14 mouse cellular contexts compared by ENCODE assay signal in the genomic region with DNA sequence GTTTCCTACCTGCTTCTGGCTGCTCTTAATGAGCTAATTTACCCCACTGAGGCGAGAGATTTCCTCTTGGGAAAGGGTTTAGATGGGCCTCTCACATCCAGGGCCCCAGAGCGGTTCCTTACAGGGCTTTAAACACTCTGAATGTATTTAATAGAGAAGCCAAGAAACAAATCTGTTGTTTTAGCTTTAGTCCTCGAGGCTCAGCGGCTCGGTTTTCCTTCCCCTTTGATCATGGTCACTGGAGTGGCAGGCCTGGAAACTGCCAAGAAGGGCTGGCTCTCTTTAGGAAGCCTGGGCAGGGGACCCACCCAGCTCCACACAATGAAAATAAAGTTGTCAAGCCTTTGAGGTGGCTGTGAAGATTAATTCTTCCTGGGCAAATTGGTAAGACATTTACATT.
A peak's percentile ranks its signal among the peaks of the same experiment; 100 is the strongest.
DNase-seq lines count a peak whose midpoint lies in the region; ATAC-seq lines count a peak whose summit lies in the region.
"Had no signal": no experiment of that assay in that cellular context is flagged by ENCODE, and none has a peak within 500 bp of the region (broad histone marks: within the 10 kb centered on the region; RNA-seq: fewer than 3 reads in every experiment).

No protein-coding gene starts in this region.

- peak; percentile 7 to 15 for DNase-seq in frontal cortex, postnatal 10 days (ENCODE audit: low spot score in 2 of 2)
- DNase-seq in frontal cortex, postnatal 25 days (ENCODE audit: low spot score in 2 of 2), result no peak
- DNase-seq in midbrain, embryonic 10.5 days (ENCODE audit: low spot score), result peak; percentile 24
- DNase-seq in lung, postnatal 4 days, result peak; percentile 6 to 34
- DNase-seq in layer of hippocampus, postnatal 25 days (ENCODE audit: extremely low spot score in 1 of 2, low spot score in 1 of 2), result no peak
- DNase-seq: cerebellum, adult 9-11 months; heart, adult 11 months; heart, postnatal 36 days had no signal

- no peak overlapping the region for H3K4me3 ChIP-seq in midbrain, embryonic 10.5 days
- no peak overlapping the region for H3K4me3 ChIP-seq in midbrain, embryonic 15.5 days
- H3K4me3 ChIP-seq in forebrain, embryonic 15.5 days, result no peak overlapping the region
- H3K4me3 ChIP-seq: intestine, embryonic 15.5 days; neural tube, embryonic 13.5 days had no signal

- 10% methylated on average over 5 of the region's 5 CpGs for WGBS in midbrain, embryonic 10.5 days
- WGBS in midbrain, embryonic 15.5 days, result 8% methylated on average over 5 of the region's 5 CpGs
- WGBS in forebrain, embryonic 15.5 days, result 2% methylated on average over 5 of the region's 5 CpGs

- ATAC-seq in midbrain, embryonic 15.5 days (replicated peaks), result no peak
- peak; percentile 90 for ATAC-seq in forebrain, embryonic 15.5 days (replicated peaks)
- no peak for ATAC-seq in megakaryocyte progenitor cell, adult 5-6 weeks (replicated peaks; ENCODE audit: poor library complexity)
- ATAC-seq: intestine, embryonic 15.5 days had no signal

- peaks cover 10% of the 10 kb centered on the region for H3K4me1 ChIP-seq in midbrain, embryonic 10.5 days
- H3K4me1 ChIP-seq in midbrain, embryonic 15.5 days, result no peaks in the 10 kb centered on the region
- H3K4me1 ChIP-seq in forebrain, embryonic 15.5 days, result peaks cover 9% of the 10 kb centered on the region; the same call in 1 of the 2 replicates
- H3K4me1 ChIP-seq: intestine, embryonic 15.5 days; neural tube, embryonic 13.5 days had no signal

- no peak overlapping the region for H3K9ac ChIP-seq in midbrain, embryonic 15.5 days
- no peak overlapping the region for H3K9ac ChIP-seq in forebrain, embryonic 15.5 days (replicated peaks)
- H3K9ac ChIP-seq: intestine, embryonic 15.5 days; neural tube, embryonic 13.5 days had no signal

- H3K4me2 ChIP-seq in midbrain, embryonic 15.5 days, result no peak overlapping the region
- no peak overlapping the region for H3K4me2 ChIP-seq in forebrain, embryonic 15.5 days (replicated peaks)
- H3K4me2 ChIP-seq: intestine, embryonic 15.5 days; neural tube, embryonic 13.5 days had no signal

- H3K9me3 ChIP-seq in midbrain, embryonic 10.5 days (replicated peaks), result no peaks in the 10 kb centered on the region
- no peaks in the 10 kb centered on the region for H3K9me3 ChIP-seq in midbrain, embryonic 15.5 days
- H3K9me3 ChIP-seq in forebrain, embryonic 15.5 days, result no peaks in the 10 kb centered on the region
- H3K9me3 ChIP-seq: intestine, embryonic 15.5 days; neural tube, embryonic 13.5 days had no signal

- H3K27ac ChIP-seq in midbrain, embryonic 10.5 days (replicated peaks), result no peak overlapping the region
- H3K27ac ChIP-seq in midbrain, embryonic 15.5 days, result no peak overlapping the region
- H3K27ac ChIP-seq in forebrain, embryonic 15.5 days (replicated peaks), result no peak overlapping the region
- H3K27ac ChIP-seq: intestine, embryonic 15.5 days; macrophage; neural tube, embryonic 13.5 days had no signal

- no peaks in the 10 kb centered on the region for H3K36me3 ChIP-seq in midbrain, embryonic 10.5 days
- H3K36me3 ChIP-seq in midbrain, embryonic 15.5 days (replicated peaks), result no peaks in the 10 kb centered on the region
- no peaks in the 10 kb centered on the region for H3K36me3 ChIP-seq in forebrain, embryonic 15.5 days
- H3K36me3 ChIP-seq: intestine, embryonic 15.5 days; neural tube, embryonic 13.5 days had no signal

- H3K27me3 ChIP-seq in midbrain, embryonic 10.5 days (ENCODE audit: low read depth, poor library complexity, severe bottlenecking), result no peaks in the 10 kb centered on the region
- H3K27me3 ChIP-seq in midbrain, embryonic 15.5 days (replicated peaks), result no peaks in the 10 kb centered on the region
- no peaks in the 10 kb centered on the region for H3K27me3 ChIP-seq in forebrain, embryonic 15.5 days
- H3K27me3 ChIP-seq: intestine, embryonic 15.5 days; neural tube, embryonic 13.5 days had no signal

Comparison
In these comparisons a context has a peak if more than half of its experiments do, and no peak if none do; other contexts are left out.
1. DNase-seq: peak in frontal cortex, postnatal 10 days (2 of 2), midbrain, embryonic 10.5 days (single experiment) and lung, postnatal 4 days (2 of 2); none in frontal cortex, postnatal 25 days (0 of 2) and layer of hippocampus, postnatal 25 days (0 of 2).